Mouse (Mus musculus): ENCODE measurements at regions not wholly inside any gene's neighbourhood (a gene's known extent, or its start where the extent isn't known, plus 50 kb on each side); places are given as distances from the start of the nearest gene placed in this dataset.

DNA sequence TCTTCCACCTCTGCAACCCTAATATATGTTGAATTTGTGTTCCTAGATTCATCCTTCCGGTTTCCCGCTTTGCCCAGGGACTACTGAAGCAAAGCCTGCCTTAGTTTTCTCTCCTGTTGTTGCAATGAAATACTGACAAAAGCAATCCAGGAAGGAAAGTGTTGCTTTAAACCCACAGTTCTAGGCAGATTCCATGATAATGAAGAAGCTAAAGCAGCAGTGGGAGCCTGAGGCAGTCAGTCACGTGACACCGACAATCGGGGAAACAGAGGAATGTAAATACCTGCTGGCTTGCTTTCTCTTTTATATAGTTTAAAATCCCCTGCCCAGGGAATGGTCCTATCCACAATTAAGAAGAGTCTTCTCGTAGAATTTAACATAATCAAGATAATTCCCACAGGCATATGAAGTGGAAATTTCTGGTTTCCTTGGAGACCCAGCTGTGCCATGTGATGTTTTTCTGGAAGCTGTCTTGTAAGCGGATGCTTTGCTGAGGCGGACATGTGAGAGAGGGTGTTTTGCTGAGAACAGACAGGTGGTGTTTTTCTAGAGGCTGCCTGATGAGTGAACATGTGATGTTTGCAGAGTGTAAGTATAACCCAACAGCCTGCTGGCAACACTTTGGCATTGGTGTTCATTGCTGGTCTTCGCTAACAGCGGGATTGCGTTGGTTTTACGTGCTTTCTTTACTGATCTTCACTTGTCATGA lies 398.0 kb downstream of the Prim2 start:
- DNase-seq, result no peak

DNA sequence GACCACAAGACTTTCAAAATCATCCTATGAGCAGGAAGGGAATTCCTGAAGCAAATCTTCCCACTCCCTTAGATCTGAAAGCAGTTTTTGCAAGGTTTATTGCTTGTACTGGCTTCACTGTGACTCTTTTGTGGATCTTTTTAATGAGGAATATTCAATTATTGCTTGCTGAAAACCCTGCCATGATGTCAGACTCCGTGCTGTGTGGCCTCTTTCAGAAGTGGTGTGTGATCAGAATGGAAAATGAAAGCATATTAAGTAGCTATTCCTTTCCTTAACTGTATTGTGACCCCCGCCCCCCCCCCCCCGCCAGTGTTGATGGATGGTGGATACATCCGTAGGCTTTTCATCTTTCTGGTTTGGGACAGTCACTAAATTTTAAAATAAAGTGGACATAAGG lies 400.4 kb downstream of the Prim2 start:
- no peak for DNase-seq

DNA sequence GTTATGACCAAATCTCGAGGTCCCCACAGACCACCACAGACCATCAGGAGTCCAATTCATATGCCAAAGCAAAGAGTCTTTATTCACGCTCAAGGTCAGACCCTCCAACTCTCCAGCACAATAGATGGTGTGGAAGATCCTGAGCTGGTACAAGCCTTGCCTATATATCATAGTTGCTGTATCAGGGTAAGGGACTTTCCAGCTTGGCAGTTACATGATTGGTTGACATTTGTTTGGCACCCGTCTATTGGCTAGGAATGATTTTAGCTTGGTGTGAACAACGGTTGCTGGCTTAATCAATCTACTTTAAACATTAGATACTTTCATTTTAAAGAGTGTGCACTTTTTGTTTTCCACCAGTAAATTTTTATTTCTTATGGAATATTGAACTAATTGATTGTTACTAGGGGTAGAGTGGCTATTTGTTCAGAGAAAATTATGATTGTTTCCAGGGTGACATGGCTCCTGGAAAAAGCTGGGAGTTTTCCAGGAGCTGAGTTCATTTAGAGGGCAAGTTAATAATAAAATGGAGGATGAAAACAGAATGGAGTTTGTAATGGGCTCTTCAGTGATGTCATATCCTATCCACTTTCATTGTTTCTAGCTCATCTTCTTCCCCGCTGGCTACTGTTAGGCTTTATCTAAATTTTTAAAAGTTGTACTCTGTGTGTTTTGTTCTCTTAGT lies 403.7 kb downstream of the Prim2 start:
- no peak for DNase-seq

DNA sequence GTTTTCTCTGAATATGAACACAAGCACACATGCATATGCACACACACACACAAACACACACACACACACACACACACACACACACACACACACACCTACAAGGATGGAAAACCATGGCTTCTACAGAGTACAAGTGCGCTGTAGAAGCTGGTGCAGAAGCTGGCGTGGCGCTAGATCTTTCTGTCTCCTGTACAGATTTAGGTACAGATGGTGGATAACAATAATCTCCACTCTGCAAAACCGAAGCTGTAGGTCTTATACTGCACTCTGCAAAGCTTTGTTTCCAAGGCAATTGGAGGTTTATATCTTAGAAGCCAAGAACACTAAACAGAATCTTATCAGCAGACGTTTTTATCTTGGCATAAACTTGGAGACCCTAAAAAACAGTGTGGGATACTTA lies 420.1 kb downstream of the Prim2 start:
- DNase-seq, result no peak

DNA sequence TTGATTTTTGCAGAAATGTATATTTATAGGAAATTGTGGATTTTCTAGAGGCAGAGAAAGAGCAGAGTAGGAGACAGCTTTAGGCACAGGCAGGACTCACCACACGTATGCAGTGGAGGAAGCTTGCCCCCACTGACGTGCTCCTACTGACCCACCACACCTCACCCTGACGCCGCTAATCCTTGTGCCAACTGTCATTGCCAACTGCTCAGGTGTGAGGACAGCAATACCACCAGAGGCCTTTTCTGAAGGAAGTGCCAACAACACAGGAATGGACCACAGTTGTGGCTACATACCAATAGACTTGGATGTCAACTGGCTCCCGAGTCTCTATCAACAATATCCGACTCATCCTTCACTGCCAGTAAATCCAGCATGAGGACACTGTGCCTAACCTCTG lies 422.5 kb downstream of the Prim2 start:
- no peak for DNase-seq

DNA sequence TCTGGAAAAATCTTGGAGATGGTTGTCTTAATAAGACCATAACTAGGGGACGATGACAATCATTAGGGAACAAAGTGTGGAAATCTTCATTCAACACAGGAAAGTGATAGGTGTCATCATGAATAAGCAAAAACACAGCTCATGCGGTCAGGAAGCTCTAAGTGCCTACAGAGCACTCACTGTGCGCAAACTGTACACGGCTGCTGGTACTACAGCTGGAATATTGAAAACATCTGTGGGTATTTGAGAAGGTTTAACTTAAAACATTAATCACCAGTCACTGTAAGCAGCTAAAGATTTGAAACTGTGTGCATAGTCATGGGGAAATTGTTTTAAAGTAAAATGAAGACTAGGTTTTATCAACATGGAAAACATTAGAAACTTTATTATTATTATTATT lies 424.4 kb downstream of the Prim2 start:
- DNase-seq, result no peak

DNA sequence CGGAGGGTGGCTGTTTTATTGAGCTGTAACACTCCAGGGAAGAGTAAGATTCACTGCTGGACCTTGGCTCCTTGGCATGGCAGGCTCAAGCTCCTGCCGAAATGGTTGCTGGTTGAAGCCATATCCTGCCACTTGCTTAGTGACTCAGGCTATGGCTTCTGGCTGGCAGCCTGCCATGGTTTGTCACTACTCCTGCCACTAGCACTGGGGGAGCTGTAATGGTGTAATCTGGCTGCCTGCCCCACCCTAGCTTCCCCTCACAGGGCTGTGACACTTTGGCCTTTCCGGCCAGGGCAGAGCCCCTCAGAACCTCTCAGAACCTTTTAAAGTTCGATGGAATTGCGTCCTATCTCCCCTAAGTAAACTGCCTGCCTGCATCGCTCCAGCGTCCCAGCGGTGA lies 424.9 kb downstream of the Prim2 start:
- DNase-seq, result peak; percentile 8

DNA sequence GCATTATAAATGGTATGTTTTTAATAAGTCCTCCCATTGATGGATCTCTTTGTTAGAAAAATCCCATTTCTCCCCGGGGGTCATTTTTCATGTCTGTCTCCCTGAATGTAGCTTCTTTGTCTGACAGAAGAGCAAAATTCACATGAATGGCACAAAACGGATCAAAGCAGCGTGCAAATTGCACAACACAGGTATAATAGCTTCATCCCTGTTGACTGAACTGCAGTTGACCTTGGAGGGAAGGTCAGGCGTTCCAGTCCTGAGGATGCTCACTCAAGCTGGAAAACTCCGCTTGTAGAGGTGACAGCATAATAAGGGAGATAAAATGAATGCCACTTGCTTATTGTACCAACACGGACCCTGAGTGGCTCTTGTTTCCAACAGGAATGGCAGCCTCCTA lies 446.6 kb downstream of the Prim2 start:
- no peak for DNase-seq

DNA sequence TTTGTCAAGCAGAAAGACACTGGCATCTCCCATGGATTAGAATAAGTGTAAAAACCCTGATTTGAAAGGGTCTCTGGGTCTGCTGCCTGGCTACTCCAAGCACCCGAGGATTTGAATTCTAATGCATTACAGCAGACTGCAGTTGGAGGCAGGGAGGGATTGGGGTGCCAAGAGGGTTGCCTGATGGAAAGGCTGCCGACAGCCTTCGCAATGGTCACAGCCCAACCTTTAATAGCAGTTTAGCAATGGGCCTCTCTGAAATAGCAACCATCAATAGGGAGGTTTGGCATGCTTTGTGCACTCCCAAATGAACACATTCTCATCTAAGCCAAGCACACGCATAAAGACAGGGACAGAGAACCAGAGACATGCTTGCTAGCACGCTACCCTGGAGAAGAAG lies 454.8 kb downstream of the Prim2 start:
- DNase-seq, result no peak

DNA sequence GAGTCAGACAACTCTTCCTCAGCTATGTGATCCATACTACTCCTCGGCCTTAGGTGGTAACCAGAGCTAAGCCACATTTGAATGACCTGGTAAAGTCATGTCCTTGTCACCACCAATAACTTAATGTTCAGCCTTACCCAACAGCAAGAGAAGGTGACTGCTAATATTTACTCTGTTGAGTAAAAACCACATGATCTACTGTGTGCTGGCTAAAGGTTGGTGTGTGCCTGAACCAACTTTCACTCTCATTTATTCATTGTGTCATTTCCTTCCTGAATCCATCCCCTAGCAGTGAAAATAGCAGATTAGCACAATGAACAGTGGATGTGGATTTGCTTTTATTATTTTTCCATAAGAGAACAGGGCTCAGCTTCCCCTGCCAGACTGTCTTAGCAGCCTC lies 455.2 kb downstream of the Prim2 start:
- DNase-seq, result no peak

DNA sequence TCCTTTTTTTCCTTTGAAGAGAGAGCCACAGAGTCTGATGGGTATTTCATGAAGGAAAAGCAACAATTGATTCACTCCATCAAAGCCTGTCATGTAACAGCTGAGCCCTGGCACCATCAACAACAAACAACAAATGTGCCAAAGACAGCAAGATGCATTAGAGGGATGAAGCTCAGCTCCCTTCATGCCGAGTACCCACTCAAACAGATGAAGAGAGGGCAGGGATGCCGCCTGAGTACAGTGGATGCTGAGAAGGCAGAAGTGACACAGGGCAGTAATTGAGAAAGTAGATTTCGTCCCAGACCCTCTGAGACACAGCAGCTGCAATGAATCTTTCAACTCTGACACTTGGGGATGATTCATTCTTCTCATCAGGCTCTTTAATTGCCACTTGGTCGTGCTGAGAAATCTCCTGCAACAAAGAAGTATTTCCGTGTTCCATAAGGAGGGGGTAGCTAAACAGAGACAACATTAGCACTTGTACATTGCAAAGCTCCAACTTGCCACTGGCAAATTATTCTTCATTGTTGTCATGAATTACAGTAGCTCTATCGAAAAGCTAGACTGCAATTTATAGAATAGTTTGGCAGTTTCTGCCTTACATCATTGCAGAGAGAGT lies 467.9 kb downstream of the Prim2 start:
- no peak for DNase-seq

DNA sequence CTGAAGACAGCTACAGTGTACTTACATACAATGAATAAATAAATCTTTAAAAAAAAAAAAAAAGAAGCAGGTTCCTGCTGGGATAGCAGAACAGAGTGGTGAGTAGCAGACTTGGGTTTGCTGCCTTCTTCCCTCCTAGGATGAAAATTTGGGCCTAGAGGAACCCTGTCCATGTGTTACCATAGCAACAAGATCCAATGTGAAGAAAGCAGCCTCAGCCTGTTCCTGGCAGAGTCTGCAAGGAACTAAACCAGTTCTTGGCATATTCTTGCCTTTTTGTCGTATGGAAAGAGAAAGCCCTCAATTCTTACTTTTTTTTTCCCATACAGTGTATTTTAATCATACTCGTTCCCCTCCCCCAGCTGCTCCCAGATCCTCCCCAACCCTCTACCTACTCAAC lies 474.5 kb downstream of the Prim2 start:
- DNase-seq, result no peak

DNA sequence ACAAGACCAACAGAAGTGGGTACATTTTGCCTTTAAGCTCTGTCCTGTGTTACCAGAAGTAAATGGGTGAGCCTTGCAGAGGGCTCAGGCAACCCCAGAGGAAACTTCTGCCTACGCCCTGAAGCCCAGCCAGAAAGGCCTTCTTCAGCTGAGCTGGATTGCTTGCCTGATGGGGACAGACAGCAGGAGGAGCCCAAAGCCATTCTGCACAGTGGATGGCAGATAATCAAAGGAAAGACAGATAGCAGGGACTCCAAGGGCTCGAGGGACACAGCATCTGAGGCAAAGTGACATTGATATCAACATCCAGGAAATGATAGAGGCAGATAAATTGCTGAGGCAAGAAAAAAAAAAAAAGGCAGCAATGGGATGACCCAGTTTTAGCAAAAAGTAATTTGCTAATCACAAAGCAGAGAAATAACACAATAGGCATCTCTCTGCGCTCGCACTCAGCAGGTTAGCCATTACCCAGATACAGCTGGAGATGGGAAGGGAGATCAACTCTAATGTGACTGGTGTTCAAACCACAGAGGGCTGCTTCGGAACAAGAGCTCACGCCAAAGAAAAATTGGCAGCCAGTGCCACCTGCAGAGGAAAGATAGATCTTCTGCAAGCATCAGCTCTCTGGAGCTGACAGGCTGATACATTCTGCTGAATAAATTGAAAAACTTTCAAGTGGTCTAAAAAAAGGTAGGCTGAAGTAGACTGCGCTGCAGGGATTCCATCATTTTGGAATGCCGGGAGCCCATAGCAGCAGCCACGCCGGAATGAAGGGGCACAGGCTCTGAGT lies 494.8 kb downstream of the Prim2 start:
- DNase-seq, result no peak

DNA sequence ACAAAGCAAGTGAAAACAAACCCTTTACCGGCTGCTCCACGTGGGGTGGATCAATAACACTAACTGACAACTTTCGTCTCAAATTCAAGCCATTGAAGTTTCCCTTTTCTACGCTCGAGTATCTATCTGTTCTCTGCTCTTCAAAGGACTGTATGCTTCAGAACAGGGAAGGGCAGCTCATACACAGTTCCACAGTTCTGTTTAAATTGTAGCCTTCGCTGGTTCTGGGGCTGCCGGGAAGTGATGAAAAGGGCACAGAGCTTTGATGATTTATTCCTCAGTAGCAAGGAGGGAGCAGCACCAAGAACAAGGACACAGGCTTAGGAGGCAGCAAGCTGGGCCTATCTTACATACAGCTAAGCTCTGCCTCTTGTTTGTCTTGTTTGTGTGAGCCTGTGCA lies 532.6 kb downstream of the Prim2 start:
- DNase-seq, result no peak

DNA sequence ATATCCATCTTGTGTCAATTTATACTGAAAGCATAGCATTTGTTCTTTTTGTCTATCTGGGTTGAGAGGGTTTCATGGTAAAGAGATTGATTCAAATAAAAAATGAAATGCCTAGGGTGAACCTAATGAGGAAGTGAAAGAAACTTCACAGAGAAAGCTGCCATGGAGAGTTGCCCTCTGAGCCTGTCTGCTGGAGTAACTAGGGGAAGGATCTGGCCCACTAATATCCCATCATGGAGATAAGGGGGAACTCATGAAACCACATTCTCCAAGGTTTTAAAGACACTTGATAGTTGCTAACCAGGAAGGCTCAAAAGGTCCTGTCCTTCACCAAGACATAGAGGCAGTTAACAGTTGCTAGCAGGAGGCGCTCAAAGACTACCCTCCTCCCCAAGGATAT lies 539.2 kb downstream of the Prim2 start:
- DNase-seq, result no peak

DNA sequence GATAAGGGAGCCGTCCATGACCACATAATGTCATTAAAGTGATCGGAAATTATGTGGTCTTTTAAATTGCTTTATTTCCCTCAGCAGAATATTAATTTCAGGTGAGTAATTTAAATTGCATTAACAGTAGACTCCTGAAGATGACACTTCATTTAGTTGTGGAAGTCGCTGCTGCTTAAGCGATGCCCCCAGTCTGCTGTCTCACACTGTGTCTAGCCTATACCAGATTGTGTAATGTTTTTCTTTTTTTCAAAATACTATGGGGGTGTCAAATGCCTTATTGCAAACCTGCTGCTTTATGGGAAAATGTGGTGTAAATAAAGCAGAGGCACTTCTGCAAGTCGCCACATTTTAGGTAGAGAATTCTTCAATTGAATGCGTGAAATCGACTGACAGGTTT lies 544.5 kb downstream of the Prim2 start:
- DNase-seq, result no peak

DNA sequence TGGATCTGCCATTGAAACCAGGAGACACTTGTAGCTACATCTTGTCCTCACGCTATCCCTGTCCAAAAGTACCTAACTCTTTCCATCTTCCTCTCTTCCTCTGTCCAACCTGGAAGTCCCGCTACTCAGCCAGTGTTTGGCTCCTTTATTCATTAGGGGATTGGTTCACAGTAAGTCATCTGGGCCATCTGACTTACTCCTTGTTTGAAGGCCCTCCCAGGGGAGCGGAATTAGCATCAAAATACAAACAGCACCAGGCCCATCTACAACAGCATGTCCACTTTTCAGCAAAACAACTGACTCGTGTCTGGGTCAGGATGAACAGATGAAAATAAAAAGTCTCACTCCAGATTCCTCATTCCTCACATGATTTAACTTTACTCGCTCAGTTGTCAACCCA lies 559.2 kb upstream of the Gm5415 start:
- DNase-seq, result no peak

DNA sequence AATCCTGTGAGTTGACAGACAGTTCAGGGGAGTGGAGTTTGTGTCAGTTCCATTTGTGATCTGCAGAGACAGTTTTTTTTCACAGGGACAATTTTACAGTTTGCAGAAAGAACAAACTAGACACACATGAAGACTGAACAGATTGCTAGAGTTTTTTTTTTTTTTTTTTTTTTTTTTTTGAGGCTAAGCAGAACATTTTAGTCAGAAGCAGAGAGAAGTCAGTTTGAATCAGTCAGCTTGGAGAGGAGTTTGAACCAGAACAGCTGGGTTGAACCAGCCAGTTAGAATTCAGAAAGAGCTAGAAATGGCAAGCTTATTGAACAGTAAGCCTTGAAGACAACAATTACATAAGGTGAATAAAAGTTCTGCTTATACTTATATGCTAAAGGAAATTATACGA lies 557.2 kb upstream of the Gm5415 start:
- DNase-seq, result no peak

DNA sequence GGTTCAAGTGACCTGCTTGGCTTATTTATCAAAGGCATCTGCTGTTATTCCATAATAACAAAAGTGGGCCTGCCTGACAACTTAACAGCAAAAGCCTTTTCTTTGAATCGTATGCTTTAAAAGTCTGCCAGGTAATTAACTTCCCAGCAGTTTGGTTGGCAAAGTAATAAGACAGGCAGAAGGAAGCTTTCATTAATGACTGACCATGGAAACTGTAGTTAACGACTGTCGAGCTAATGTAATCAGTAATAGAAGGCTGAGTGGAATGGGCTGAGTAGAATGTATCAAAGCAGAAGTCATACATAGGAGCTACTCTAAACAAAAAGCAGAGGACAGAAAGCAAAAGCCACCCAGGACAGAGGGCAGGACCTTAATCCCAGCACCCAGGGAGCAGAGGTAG lies 551.0 kb upstream of the Gm5415 start:
- DNase-seq, result no peak

DNA sequence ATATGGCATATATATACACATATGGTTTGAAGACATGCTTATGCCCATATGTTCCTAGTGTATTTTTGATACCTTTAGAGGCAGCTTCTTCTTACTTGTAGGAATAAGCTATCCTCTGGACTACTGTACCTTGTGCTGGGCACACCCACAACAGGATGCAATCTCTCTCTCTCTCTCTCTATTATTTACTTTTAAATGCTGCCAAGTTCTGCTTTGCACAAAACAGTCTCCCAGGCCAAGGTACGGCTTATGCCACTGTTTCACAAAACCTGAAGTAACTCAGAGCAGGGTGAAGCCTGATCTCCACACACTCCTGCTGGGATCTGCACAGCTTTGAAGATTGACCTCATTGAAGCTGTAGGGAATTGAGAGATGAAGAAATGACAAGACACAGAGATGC lies 549.8 kb upstream of the Gm5415 start:
- no peak for DNase-seq

DNA sequence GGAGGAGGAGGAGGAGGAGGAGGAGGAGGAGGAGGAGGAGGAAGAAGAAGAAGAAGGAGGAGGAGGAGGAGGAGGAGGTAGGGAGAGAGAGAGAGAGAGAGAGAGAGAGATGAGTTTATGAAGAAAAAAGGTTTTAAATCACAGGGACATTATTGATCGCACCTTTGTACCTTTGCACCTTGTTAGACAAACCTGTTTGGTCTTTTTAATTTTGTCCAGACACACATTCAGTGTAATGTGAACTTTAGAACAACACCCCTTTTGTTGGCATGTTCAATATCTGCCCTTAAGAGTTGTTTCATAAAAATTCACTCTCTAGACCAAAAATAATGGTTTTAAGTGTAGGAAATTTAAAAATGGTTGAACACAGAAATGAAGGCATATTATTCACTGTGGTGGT lies 527.5 kb upstream of the Gm5415 start:
- no peak for DNase-seq

DNA sequence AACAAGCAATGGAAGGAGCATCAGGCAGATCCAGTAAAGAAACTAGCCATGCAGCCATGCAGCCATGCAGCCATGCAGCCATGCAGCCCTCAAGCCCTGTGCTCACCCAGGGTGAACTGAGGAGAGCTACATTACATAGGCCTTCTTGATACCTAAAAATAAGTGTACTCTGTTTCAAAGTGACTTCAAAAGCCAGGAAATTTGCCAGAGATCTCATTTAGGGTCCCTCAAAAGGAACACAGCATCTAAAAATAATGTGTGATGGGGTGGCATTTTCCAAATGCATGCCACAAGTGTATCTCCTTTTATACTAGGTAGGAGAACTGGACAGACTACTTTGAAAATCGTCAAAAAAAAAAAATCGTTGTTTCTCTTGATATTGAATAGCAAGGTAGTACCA lies 510.9 kb upstream of the Gm5415 start:
- DNase-seq, result no peak

DNA sequence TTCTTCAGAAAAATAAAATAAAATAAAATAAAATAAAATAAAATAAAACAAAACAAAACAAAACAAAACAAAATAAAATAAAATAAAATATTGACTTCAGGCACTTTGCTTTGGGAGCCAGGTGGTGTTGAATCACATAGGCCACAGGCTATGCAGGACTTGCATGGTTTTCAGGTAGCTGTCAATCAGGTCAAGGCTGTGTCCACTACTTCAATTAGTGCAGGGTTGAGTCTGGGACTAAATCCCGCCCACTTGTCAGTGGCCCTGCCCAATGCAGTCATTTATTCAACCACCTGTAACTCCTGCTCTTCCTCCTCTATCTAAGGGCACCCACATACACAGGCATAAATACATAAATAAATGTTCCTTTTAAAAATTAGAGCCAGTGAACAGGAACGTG lies 497.3 kb upstream of the Gm5415 start:
- no peak for DNase-seq
